Mouse (Mus musculus) neural tube, embryonic 13.5 days (tissue): ENCODE measurements around the gene Hgfac. TPM values are rescaled to one million over a fixed set of nuclear protein-coding genes. Genes with fewer than 3 reads are reported as not detected.
A peak's percentile ranks its signal among the peaks of the same experiment; 100 is the strongest.

Experiments
- ATAC-seq: fragments of 200-750 bp; cut with Nextera tagmentation; 2 replicates; pipeline ENCODE4 v1.8.0; 2017; ENCODE audit warnings: low read depth, mild to moderate bottlenecking, moderate TSS enrichment, moderate library complexity
- H3K27ac ChIP-seq: fragments of 300-500 bp; sonication (generic); replicated peaks from 2 replicates; pipeline ENCODE4 v1.5.1; 2015; ENCODE audit warnings: moderate library complexity, mild to moderate bottlenecking, inconsistent platforms
- H3K27me3 ChIP-seq: fragments of 300-500 bp; sonication (generic); 2 replicates; pipeline ENCODE4 v1.6.1; 2015; ENCODE audit warnings: mild to moderate bottlenecking, inconsistent platforms
- H3K36me3 ChIP-seq: fragments of 300-500 bp; sonication (generic); 2 replicates; pipeline ENCODE4 v1.6.1; 2015; ENCODE audit warnings: mild to moderate bottlenecking, inconsistent platforms
- H3K4me1 ChIP-seq: fragments of 300-500 bp; sonication (generic); replicated peaks from 2 replicates; pipeline ENCODE4 v1.6.1; 2015; ENCODE audit warnings: inconsistent platforms
- H3K4me2 ChIP-seq: fragments of 300-500 bp; sonication (generic); 2 replicates; pipeline ENCODE4 v1.6.1; 2015; ENCODE audit warnings: inconsistent platforms, mild to moderate bottlenecking, moderate library complexity
- H3K4me3 ChIP-seq: fragments of 300-500 bp; sonication (generic); 2 replicates; pipeline ENCODE4 v1.5.1; 2015; ENCODE audit warnings: mild to moderate bottlenecking, inconsistent platforms
- H3K9ac ChIP-seq: fragments of 300-500 bp; sonication (generic); 2 replicates; pipeline ENCODE4 v1.6.1; 2015; ENCODE audit warnings: moderate library complexity, mild to moderate bottlenecking, inconsistent platforms
- H3K9me3 ChIP-seq: fragments of 300-500 bp; sonication (generic); 2 replicates; pipeline ENCODE4 v1.6.1; 2016; ENCODE audit warnings: inconsistent platforms
- WGBS: fragments of 180-500 bp; shearing (Covaris S2); methylation state at CpG from one replicate; pipeline ENCODE4 v1.1.7; 2015; 5-methylcytosine and 5-hydroxymethylcytosine counted together
- polyA plus RNA-seq: library from polyadenylated mRNA; unstranded; fragments of >200 nt; fragmentation: Nextera tagmentation; extraction: Ambion mirVana; gene quantifications from 2 replicates; pipeline ENCODE4 v1.2.1, GENCODE M21; 2015

Hgfac gene
- polyA plus RNA-seq, 1 experiment from 2014 or later: 0.84 TPM

GRCm38 (mm10) chr5:35043110-35043451, 1.8 kb downstream of the Hgfac start:
- no peaks in the 10 kb centered on the region for H3K9me3 ChIP-seq
- no peak overlapping the region for H3K4me3 ChIP-seq
- WGBS: 38% methylated on average over 1 of the region's 1 CpGs
- H3K36me3 ChIP-seq: no peaks in the 10 kb centered on the region
- H3K27ac ChIP-seq: no peak overlapping the region
- no peak overlapping the region for H3K9ac ChIP-seq
- no peaks in the 10 kb centered on the region for H3K4me1 ChIP-seq
- H3K27me3 ChIP-seq: no peaks in the 10 kb centered on the region
- peak; percentile 87 for ATAC-seq
- no peak overlapping the region for H3K4me2 ChIP-seq

GRCm38 (mm10) chr5:35050541-35050940, 9.2 kb downstream of the Hgfac start:
- WGBS: 81% methylated on average over 5 of the region's 5 CpGs
- no peak overlapping the region for H3K9ac ChIP-seq
- no peak overlapping the region for H3K4me3 ChIP-seq
- peaks cover 11% of the 10 kb centered on the region; the same call in 1 of the 2 replicates for H3K4me1 ChIP-seq
- no peaks in the 10 kb centered on the region for H3K9me3 ChIP-seq
- H3K36me3 ChIP-seq: no peaks in the 10 kb centered on the region
- no peak overlapping the region for H3K27ac ChIP-seq
- ATAC-seq: no peak
- no peak overlapping the region for H3K4me2 ChIP-seq
- no peaks in the 10 kb centered on the region for H3K27me3 ChIP-seq

- Histone ChIP-seq H3K27ac (no peak overlapping the region), H3K27me3 (peaks cover 31% of the 10 kb centered on the region), H3K4me2 (no peak overlapping the region), H3K4me3 (no peak overlapping the region), H3K4me1 (peaks cover 37% of the 10 kb centered on the region), H3K9me3 (no peaks in the 10 kb centered on the region), H3K9ac (no peak overlapping the region), H3K36me3 (no peaks in the 10 kb centered on the region)
- WGBS: 91% methylated on average over 3 of the region's 3 CpGs
- ATAC-seq: no peak
Observed at GRCm38 (mm10) chr5:35054628-35055027, 13.3 kb downstream of the Hgfac start.

- no peaks in the 10 kb centered on the region for H3K9me3 ChIP-seq
- H3K4me1 ChIP-seq: peaks cover 37% of the 10 kb centered on the region
- no peak overlapping the region for H3K27ac ChIP-seq
- ATAC-seq: no peak
- no peak overlapping the region for H3K4me3 ChIP-seq
- WGBS: 64% methylated on average over 12 of the region's 12 CpGs
- H3K27me3 ChIP-seq: peaks cover 32% of the 10 kb centered on the region
- H3K36me3 ChIP-seq: no peaks in the 10 kb centered on the region
- H3K9ac ChIP-seq: no peak overlapping the region
- H3K4me2 ChIP-seq: no peak overlapping the region
Observed at GRCm38 (mm10) chr5:35055076-35055475, 13.8 kb downstream of the Hgfac start.

- WGBS: under 1% methylated on average over 72 of the region's 74 CpGs
Observed at GRCm38 (mm10) chr5:35056604-35057432, 15.5 kb downstream of the Hgfac start, which contains the start of gene Dok7. Dok7 (plus strand) TSS chr5:35056766.

GRCm38 (mm10) chr5:35057582-35057981, 16.3 kb downstream of the Hgfac start:
- WGBS: 26% methylated on average over 4 of the region's 4 CpGs
- Histone ChIP-seq H3K9me3 (no peaks in the 10 kb centered on the region), H3K9ac (peak overlapping the region; percentile 83), H3K27me3 (peaks cover 35% of the 10 kb centered on the region), H3K4me3 (peak overlapping the region; percentile 57), H3K4me2 (peak overlapping the region; percentile 94), H3K27ac (no peak overlapping the region), H3K36me3 (no peaks in the 10 kb centered on the region), H3K4me1 (peaks cover 37% of the 10 kb centered on the region)
- ATAC-seq: peak; percentile 28; the same call in 1 of the 2 replicates

More at GRCm38 (mm10) chr5:35056604-35057432, 15.5 kb downstream of the Hgfac start, which contains the start of gene Dok7:
- no peaks in the 10 kb centered on the region for H3K36me3 ChIP-seq
- peak within 1 kb of the TSS; percentile 94 for H3K4me2 ChIP-seq
- ATAC-seq: peak; percentile 82
- H3K4me1 ChIP-seq: peaks cover 37% of the 10 kb centered on the region
- H3K4me3 ChIP-seq: peak within 1 kb of the TSS; percentile 57
- H3K27me3 ChIP-seq: peaks cover 35% of the 10 kb centered on the region
- no peaks in the 10 kb centered on the region for H3K9me3 ChIP-seq
- peak within 1 kb of the TSS; percentile 46 for H3K27ac ChIP-seq
- peak within 1 kb of the TSS; percentile 83 for H3K9ac ChIP-seq

- Histone ChIP-seq H3K4me1 (peaks cover 36% of the 10 kb centered on the region), H3K4me3 (peak overlapping the region; percentile 57; the same call in 1 of the 2 replicates), H3K9ac (0 out of 2 replicates have a peak overlapping the region, but pooled peaks have one; percentile 83), H3K27me3 (peaks cover 35% of the 10 kb centered on the region), H3K27ac (no peak overlapping the region), H3K9me3 (no peaks in the 10 kb centered on the region), H3K4me2 (peak overlapping the region; percentile 94), H3K36me3 (no peaks in the 10 kb centered on the region)
- 58% methylated on average over 1 of the region's 1 CpGs for WGBS
- no peak for ATAC-seq
Observed at GRCm38 (mm10) chr5:35058216-35058615, 16.9 kb downstream of the Hgfac start.

- no peaks in the 10 kb centered on the region for H3K36me3 ChIP-seq
- H3K27me3 ChIP-seq: peaks cover 35% of the 10 kb centered on the region
- ATAC-seq: no peak
- H3K9me3 ChIP-seq: no peaks in the 10 kb centered on the region
- peaks cover 28% of the 10 kb centered on the region for H3K4me1 ChIP-seq
- no peak overlapping the region for H3K27ac ChIP-seq
- no peak overlapping the region for H3K4me3 ChIP-seq
- H3K4me2 ChIP-seq: no peak overlapping the region
- 79% methylated on average over 3 of the region's 3 CpGs for WGBS
- no peak overlapping the region for H3K9ac ChIP-seq
Observed at GRCm38 (mm10) chr5:35060098-35060497, 18.8 kb downstream of the Hgfac start.

- H3K4me3 ChIP-seq: no peak overlapping the region
- H3K4me1 ChIP-seq: peaks cover 12% of the 10 kb centered on the region
- H3K36me3 ChIP-seq: no peaks in the 10 kb centered on the region
- no peaks in the 10 kb centered on the region for H3K9me3 ChIP-seq
- no peak overlapping the region for H3K27ac ChIP-seq
- no peaks in the 10 kb centered on the region for H3K27me3 ChIP-seq
- no peak overlapping the region for H3K4me2 ChIP-seq
- no peak for ATAC-seq
- WGBS: 81% methylated on average over 2 of the region's 2 CpGs
- H3K9ac ChIP-seq: no peak overlapping the region
Observed at GRCm38 (mm10) chr5:35069841-35070240, 28.5 kb downstream of the Hgfac start.

GRCm38 (mm10) chr5:35070314-35070713, 29.0 kb downstream of the Hgfac start:
- ATAC-seq: no peak
- Histone ChIP-seq H3K27me3 (no peaks in the 10 kb centered on the region), H3K4me2 (no peak overlapping the region), H3K27ac (peak overlapping the region; percentile 61; the same call in 1 of the 2 replicates), H3K9me3 (no peaks in the 10 kb centered on the region), H3K4me1 (peaks cover 12% of the 10 kb centered on the region), H3K9ac (no peak overlapping the region), H3K36me3 (no peaks in the 10 kb centered on the region), H3K4me3 (no peak overlapping the region)
- WGBS: 86% methylated on average over 8 of the region's 8 CpGs

GRCm38 (mm10) chr5:35070953-35071352, 29.6 kb downstream of the Hgfac start:
- Histone ChIP-seq H3K27me3 (no peaks in the 10 kb centered on the region), H3K9ac (no peak overlapping the region), H3K36me3 (no peaks in the 10 kb centered on the region), H3K27ac (peak overlapping the region; percentile 61), H3K9me3 (no peaks in the 10 kb centered on the region), H3K4me3 (no peak overlapping the region), H3K4me1 (peaks cover 12% of the 10 kb centered on the region), H3K4me2 (no peak overlapping the region)
- WGBS: 34% methylated on average over 7 of the region's 7 CpGs
- ATAC-seq: peak; percentile 59; the same call in 1 of the 2 replicates

GRCm38 (mm10) chr5:35071855-35072254, 30.5 kb downstream of the Hgfac start:
- Histone ChIP-seq H3K4me3 (no peak overlapping the region), H3K4me2 (no peak overlapping the region), H3K9ac (no peak overlapping the region), H3K27me3 (no peaks in the 10 kb centered on the region; the same call in 1 of the 2 replicates), H3K36me3 (no peaks in the 10 kb centered on the region), H3K27ac (no peak overlapping the region), H3K4me1 (peaks cover 12% of the 10 kb centered on the region), H3K9me3 (no peaks in the 10 kb centered on the region)
- 94% methylated on average over 6 of the region's 6 CpGs for WGBS
- ATAC-seq: no peak
